Mouse (Mus musculus) lung, embryonic 16.5 days (tissue): ENCODE measurements around the gene Spata32. TPM values are rescaled to one million over a fixed set of nuclear protein-coding genes. Genes with fewer than 3 reads are reported as not detected.

Experiments used
- ATAC-seq: fragments of 200-750 bp; cut with Nextera tagmentation; 2 replicates; pipeline ENCODE4 v1.8.0; 2017; ENCODE audit warnings: low read depth, mild to moderate bottlenecking, moderate library complexity
- H3K27ac ChIP-seq: fragments of 300-500 bp; sonication (generic); 2 replicates; pipeline ENCODE4 v1.5.1; 2014; ENCODE audit warnings: mild to moderate bottlenecking, control low read depth, low read length
- H3K27me3 ChIP-seq: fragments of 300-500 bp; sonication (generic); 2 replicates; pipeline ENCODE4 v1.6.1; 2014; ENCODE audit warnings: low read depth, low read length, mixed read lengths; ENCODE audit not compliant: control insufficient read depth, insufficient read depth
- H3K36me3 ChIP-seq: fragments of 300-500 bp; sonication (generic); 2 replicates; pipeline ENCODE4 v1.6.1; 2014; ENCODE audit warnings: low read length; ENCODE audit not compliant: control insufficient read depth, insufficient read depth
- H3K4me1 ChIP-seq: fragments of 300-500 bp; sonication (generic); replicated peaks from 2 replicates; pipeline ENCODE4 v1.6.1; 2014; ENCODE audit warnings: low read length, mixed read lengths; ENCODE audit not compliant: control insufficient read depth, insufficient read depth
- H3K4me2 ChIP-seq: fragments of 300-500 bp; sonication (generic); 2 replicates; pipeline ENCODE4 v1.6.1; 2014; ENCODE audit warnings: low read depth, low read length, control low read depth
- H3K4me3 ChIP-seq: fragments of 300-500 bp; sonication (generic); 2 replicates; pipeline ENCODE4 v1.5.1; 2014; ENCODE audit warnings: mild to moderate bottlenecking, low read length, control low read depth
- H3K9ac ChIP-seq: fragments of 300-500 bp; sonication (generic); 2 replicates; pipeline ENCODE4 v1.6.1; 2014; ENCODE audit warnings: low read length, control low read depth
- H3K9me3 ChIP-seq: fragments of 300-500 bp; sonication (generic); 2 replicates; pipeline ENCODE4 v1.6.1; 2016; ENCODE audit warnings: low read length; ENCODE audit not compliant: control insufficient read depth
- WGBS: fragments of 180-500 bp; shearing (Covaris S2); extraction: QIAGEN DNeasy Blood & Tissue Kit; methylation state at CpG from one replicate; pipeline ENCODE4 v1.1.7; 2014; 5-methylcytosine and 5-hydroxymethylcytosine counted together
- polyA plus RNA-seq: library from polyadenylated mRNA; unstranded; fragments of >200 nt; fragmentation: Nextera tagmentation; extraction: Ambion mirVana; gene quantifications from 2 replicates; pipeline ENCODE4 v1.2.1, GENCODE M21; 2015

Spata32 gene
- polyA plus RNA-seq, 1 experiment from 2014 or later = not detected

DNA sequence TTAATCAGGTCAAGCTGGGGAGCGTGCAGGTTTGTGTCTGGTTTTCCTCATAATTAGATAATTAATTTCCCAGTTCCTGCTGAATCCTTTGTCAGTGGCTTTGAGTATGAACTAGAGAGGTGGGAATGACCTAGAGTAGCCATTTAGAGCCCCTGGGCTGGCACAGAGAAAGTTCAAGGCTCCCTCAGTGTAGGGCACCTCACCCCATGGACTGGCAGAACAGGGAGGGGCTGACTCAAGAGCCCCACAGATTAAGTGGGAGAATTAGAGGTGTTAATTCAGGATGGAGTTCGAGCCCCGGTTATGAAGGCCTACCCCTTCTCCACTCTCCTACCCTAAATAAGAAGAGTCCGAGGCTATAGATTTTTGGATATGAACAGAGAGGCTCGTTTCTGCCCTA lies 48.6 kb downstream of the Spata32 start:
- Histone ChIP-seq H3K36me3 (no peaks in the 10 kb centered on the region; the same call in 1 of the 2 replicates), H3K4me3 (no peak overlapping the region), H3K4me1 (peaks cover 7% of the 10 kb centered on the region), H3K9me3 (no peaks in the 10 kb centered on the region), H3K9ac (no peak overlapping the region), H3K27ac (no peak overlapping the region), H3K27me3 (peaks cover 25% of the 10 kb centered on the region), H3K4me2 (no peak overlapping the region)
- ATAC-seq = no peak
- 87% methylated on average over 5 of the region's 5 CpGs for WGBS

DNA sequence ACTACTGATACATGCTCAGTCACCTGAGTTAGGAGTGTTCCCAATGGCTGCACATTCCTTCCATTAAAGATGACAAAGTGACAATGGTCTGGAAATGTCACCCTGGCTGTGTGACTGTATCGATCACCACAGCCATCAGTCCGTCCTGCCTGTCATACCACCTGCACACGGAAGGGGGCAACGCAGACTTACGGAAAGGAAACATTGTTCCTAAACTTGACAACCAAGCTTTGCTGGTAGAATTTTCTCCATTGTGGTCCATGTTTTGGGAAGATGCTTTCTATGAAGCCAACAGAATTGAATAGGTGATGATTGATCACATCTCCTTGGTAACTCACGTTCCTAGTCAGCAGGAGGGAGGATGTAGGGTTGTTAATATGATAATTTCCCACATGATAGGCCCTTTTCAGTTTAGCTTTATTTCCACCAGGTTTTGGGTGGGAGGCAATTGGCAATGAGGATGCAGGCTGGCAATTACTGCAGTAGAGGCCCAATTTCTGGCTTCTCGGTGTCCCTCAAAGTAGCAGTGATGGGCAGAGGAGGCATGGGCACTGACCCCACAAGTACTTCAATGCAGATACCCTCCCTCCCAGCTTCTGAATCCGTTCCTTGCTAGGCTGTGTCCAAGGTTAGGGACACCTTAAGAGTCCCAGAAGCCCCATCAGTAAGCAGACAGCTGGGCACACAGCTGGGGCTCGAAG lies 49.4 kb downstream of the Spata32 start:
- Histone ChIP-seq H3K27me3 (peaks cover 25% of the 10 kb centered on the region), H3K9me3 (no peaks in the 10 kb centered on the region), H3K4me2 (no peak overlapping the region), H3K4me3 (no peak overlapping the region), H3K4me1 (peaks cover 7% of the 10 kb centered on the region), H3K36me3 (no peaks in the 10 kb centered on the region; the same call in 1 of the 2 replicates), H3K9ac (no peak overlapping the region), H3K27ac (no peak overlapping the region)
- ATAC-seq = no peak
- WGBS = 22% methylated on average over 9 of the region's 9 CpGs

DNA sequence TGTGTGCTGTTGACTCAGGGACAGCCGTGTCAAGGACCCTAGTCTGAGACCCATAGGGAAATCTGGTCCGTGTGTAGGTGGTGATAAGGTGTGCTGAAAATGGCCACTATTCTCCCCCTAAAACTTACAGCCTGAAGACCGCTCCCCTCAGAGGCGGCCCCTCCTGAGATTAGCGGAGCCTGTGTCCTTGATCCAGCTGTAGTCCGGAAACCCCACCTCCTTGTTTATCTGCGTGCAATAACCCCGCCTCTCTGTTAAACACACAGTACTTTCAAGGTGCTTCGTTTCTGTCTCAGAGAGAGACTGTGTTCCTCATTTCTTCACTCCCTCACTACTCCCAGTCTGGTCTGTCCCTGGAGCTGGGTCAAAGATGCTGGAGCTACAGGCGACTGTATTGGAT lies 53.8 kb downstream of the Spata32 start:
- WGBS = 14% methylated on average over 10 of the region's 10 CpGs
- Histone ChIP-seq H3K27me3 (no peaks in the 10 kb centered on the region), H3K4me2 (no peak overlapping the region; the same call in 1 of the 2 replicates)

DNA sequence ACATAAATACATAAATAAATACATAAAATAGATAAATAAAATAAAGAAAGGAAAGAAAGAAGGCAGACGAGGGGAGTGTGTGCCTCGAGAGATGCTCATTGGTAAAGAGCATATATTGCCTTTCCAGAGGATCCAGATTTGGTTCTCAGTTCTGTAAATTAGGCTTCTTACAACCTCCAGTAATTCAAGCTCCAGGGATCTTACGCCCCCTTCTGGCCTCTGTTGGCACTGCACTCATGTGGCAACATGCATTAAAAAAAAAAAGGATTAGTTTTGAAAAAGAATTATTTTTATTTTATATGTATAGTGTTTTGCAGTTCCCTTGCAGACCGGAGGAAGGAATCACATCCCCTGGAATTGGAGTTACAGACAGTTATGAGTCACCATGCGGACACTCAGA lies 56.1 kb downstream of the Spata32 start:
- Histone ChIP-seq H3K4me3 (no peak overlapping the region), H3K27me3 (no peaks in the 10 kb centered on the region), H3K9me3 (no peaks in the 10 kb centered on the region), H3K27ac (no peak overlapping the region), H3K9ac (no peak overlapping the region), H3K4me2 (no peak overlapping the region), H3K36me3 (no peaks in the 10 kb centered on the region; the same call in 1 of the 2 replicates), H3K4me1 (peaks cover 6% of the 10 kb centered on the region)
- no peak for ATAC-seq
- WGBS = 83% methylated on average over 5 of the region's 5 CpGs

More for the DNA sequence above, 53.8 kb downstream of the Spata32 start:
- ATAC-seq = no peak
- Histone ChIP-seq H3K4me1 (no peaks in the 10 kb centered on the region), H3K9ac (no peak overlapping the region), H3K36me3 (no peaks in the 10 kb centered on the region; the same call in 1 of the 2 replicates), H3K9me3 (no peaks in the 10 kb centered on the region), H3K4me3 (no peak overlapping the region), H3K27ac (no peak overlapping the region)

DNA sequence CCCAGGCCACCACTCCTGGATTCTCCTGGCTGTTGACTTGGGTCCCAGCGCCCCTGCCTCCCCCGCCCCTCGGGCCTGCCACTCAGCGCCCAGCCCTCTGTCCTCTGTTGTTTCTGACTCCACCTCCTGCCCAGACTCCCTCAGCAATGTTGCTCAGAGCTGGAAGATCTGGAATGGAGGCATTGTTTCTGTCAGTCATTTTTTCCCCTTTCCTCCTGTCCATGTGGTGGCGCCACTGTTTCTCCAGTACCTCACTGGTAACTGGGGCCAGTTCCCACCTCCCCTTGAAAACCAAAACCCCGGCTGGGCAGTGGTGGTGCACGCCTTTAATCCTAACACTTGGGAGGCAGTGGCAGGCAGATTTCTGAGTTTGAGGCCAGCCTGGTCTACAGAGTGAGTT lies 56.8 kb downstream of the Spata32 start:
- ATAC-seq = no peak
- 74% methylated on average over 7 of the region's 7 CpGs for WGBS
- H3K9me3 ChIP-seq = no peaks in the 10 kb centered on the region

DNA sequence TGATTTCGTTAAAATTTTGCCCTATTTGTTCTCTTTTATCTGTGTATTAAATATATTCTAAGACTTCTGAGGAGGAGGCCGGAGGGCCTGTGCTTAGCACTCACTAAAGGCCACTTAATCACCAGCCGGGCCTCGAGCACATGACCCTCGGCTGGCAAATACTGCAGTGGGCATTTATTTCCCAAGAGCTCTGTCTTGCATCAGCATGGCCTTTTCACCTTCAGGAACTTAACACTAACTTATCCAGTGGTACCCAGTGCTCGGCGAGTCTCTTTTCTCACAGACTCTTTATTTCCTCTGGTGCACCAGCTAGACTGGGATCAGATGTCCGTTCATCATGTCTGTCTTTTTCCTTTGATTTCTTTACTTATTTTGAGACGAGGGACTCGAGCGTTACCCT lies 57.5 kb downstream of the Spata32 start:
- 77% methylated on average over 11 of the region's 11 CpGs for WGBS
- no peak for ATAC-seq
- peaks cover 6% of the 10 kb centered on the region for H3K4me1 ChIP-seq
- no peaks in the 10 kb centered on the region for H3K9me3 ChIP-seq
- no peaks in the 10 kb centered on the region for H3K27me3 ChIP-seq
- H3K27ac ChIP-seq = no peak overlapping the region
- no peak overlapping the region for H3K9ac ChIP-seq
- H3K4me2 ChIP-seq = no peak overlapping the region
- no peak overlapping the region for H3K4me3 ChIP-seq
- no peaks in the 10 kb centered on the region; the same call in 1 of the 2 replicates for H3K36me3 ChIP-seq

More for the DNA sequence above, 56.8 kb downstream of the Spata32 start:
- Histone ChIP-seq H3K36me3 (no peaks in the 10 kb centered on the region; the same call in 1 of the 2 replicates), H3K4me1 (peaks cover 6% of the 10 kb centered on the region), H3K9ac (no peak overlapping the region), H3K27me3 (no peaks in the 10 kb centered on the region), H3K4me3 (no peak overlapping the region), H3K27ac (no peak overlapping the region), H3K4me2 (no peak overlapping the region)

DNA sequence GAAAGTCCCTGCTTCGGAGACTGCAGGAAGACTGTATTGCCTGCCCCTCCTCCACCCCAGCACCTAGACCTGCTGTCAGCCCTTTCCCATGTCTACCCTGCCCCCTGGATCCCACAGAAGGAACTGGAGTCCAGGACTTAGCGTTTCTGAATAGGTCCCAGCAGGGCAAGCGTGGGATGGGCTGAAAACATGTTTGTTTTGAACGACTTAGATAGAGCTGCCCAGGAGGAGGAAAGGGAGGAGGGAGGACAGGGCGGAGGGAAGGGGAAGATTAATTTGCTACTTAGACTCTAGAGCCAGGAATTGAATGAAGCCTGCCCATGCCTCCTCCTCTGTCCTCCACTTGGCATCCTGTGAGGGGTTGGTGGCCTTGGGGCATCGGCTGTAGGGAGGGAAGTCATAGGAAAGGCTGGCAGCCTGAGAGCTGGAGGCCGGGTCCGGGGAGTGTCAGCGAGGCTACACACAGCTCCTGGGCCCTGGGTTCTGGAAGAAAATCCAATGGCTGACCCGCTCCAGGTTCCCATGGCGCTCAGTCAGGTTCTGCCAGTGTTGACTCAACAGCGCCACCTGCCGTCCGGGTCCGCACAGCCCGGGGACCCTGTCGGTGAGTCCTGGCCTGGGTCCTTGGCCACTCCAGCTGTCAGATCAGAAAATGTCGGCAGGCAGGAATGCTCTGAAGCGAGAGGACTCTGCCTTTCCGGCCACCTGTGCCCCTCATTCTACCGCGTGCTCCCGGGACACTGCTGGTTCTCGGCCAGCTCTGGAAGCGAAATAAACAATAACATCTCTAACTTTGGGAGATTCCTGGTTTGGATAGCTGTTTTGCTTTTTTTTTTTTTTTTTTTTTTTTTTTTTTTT lies 59.4 kb downstream of the Spata32 start:
- peak overlapping the region; percentile 42 for H3K4me3 ChIP-seq
- peaks cover 6% of the 10 kb centered on the region for H3K4me1 ChIP-seq
- no peaks in the 10 kb centered on the region for H3K36me3 ChIP-seq
- no peaks in the 10 kb centered on the region for H3K9me3 ChIP-seq
- WGBS = 1% methylated on average over 25 of the region's 25 CpGs
- peak overlapping the region; percentile 45; the same call in 1 of the 2 replicates for H3K27ac ChIP-seq
- peak overlapping the region; percentile 62 for H3K9ac ChIP-seq
- peak overlapping the region; percentile 77 for H3K4me2 ChIP-seq
- H3K27me3 ChIP-seq = no peaks in the 10 kb centered on the region
- ATAC-seq = peak; percentile 97
